Comparison of ENCODE assay signal across 8 mouse cellular contexts in the genomic region with DNA sequence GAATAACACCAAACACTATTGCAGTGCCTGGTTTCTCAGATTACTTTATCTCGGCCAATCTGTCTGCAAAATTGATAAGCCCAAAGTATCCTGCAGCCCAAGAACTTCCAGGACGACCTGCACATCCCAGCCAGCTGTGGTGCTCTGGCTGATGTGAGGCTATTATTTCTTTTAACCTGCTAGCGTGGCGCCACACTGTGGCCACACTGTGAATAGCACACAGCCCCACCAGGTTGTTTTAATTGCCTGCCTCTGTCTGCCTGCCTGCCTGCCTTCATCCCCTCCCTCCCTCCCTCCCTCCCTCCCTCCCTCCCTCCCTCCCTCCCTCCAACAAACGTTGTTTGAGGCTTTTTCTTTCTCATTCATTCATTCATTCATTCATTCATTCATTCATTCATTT. TPM values are rescaled to one million over a fixed set of nuclear protein-coding genes. Genes with fewer than 3 reads are reported as not detected.
A peak's percentile ranks its signal among the peaks of the same experiment; 100 is the strongest.
DNase-seq lines count a peak whose midpoint lies in the region; ATAC-seq lines count a peak whose summit lies in the region.
"Had no signal": no experiment of that assay in that cellular context is flagged by ENCODE, and none has a peak within 500 bp of the region (broad histone marks: within the 10 kb centered on the region; RNA-seq: fewer than 3 reads in every experiment).

No protein-coding gene starts in this region.

- peak; percentile 76 for DNase-seq in liver
- peak; percentile 52 for DNase-seq in MEL-GATA-1-ER (ENCODE audit: extremely low read depth, low read depth)
- peak; percentile 65 for DNase-seq in c-Kit-positive CD71-negative TER-119-negative erythroid progenitor cells, embryonic 14.5 days (ENCODE audit: low read depth)
- peak; percentile 66 to 75 for DNase-seq in heart, postnatal 14 days
- peak; percentile 63 for DNase-seq in lung, postnatal 14 days
- DNase-seq in spleen, postnatal 36 days (ENCODE audit: low spot score in 2 of 2), result peak; percentile 24 to 38

- H3K36me3 ChIP-seq in liver, embryonic 12.5 days, result no peaks in the 10 kb centered on the region

- no peak overlapping the region for H3K9ac ChIP-seq in liver, embryonic 12.5 days

- WGBS in liver, embryonic 12.5 days (ENCODE audit: insufficient replicate concordance), result 6% methylated on average over 4 of the region's 5 CpGs

- H3K27me3 ChIP-seq in liver, embryonic 12.5 days (replicated peaks), result no peaks in the 10 kb centered on the region

- no peak overlapping the region for H3K4me3 ChIP-seq in liver, embryonic 12.5 days

- ATAC-seq in liver, embryonic 12.5 days, result no peak

- H3K27ac ChIP-seq in liver, embryonic 12.5 days, result no peak overlapping the region
- H3K27ac ChIP-seq: macrophage had no signal

- intact Hi-C loops in heart, postnatal 14 days (cut with DNase I), result loop anchor here (5.0 kb wide), 1 partner anchor 211 kb away; no protein-coding TSS in a partner anchor

- H3K4me2 ChIP-seq in liver, embryonic 12.5 days, result no peak overlapping the region

- peaks cover 32% of the 10 kb centered on the region for H3K4me1 ChIP-seq in liver, embryonic 12.5 days

- H3K9me3 ChIP-seq in liver, embryonic 12.5 days (replicated peaks), result no peaks in the 10 kb centered on the region

RNA-seq across cellular contexts. Expression of a gene that starts 10.1 kb away (rescaled TPM):
- 9.2 and 11.7 TPM in 2 replicates for polyA plus RNA-seq in liver, embryonic 12.5 days (2016; fragmentation: Nextera tagmentation; extraction: Ambion mirVana)
- total RNA-seq in heart, postnatal 14 days (2021), result 1 to 10 TPM; 6.3 to 6.6 TPM

RNA-seq across cellular contexts. Expression of a gene that starts 10.2 kb away (rescaled TPM):
- polyA plus RNA-seq in liver, embryonic 12.5 days (2016; fragmentation: Nextera tagmentation; extraction: Ambion mirVana), result 11.5 and 12.3 TPM in 2 replicates
- total RNA-seq in heart, postnatal 14 days (2021), result 1 to 10 TPM; 3.9 to 5.4 TPM

RNA-seq across cellular contexts. Expression of a gene that starts 24.2 kb away (rescaled TPM):
- polyA plus RNA-seq in liver, embryonic 12.5 days (2016; fragmentation: Nextera tagmentation; extraction: Ambion mirVana), result 0.48 TPM in 1 of 2 replicates, not detected in the other
- not detected for total RNA-seq in heart, postnatal 14 days (2021)
- polyA plus RNA-seq: macrophage had no signal

RNA-seq across cellular contexts. Expression of a gene that starts 24.2 kb away (rescaled TPM):
- polyA plus RNA-seq in liver, embryonic 12.5 days (2016; fragmentation: Nextera tagmentation; extraction: Ambion mirVana), result 20.6 and 23.2 TPM in 2 replicates
- 10 to 100 TPM in 1 of 2 experiments, 1 to 10 TPM in 1; 9.3 to 10.6 TPM for total RNA-seq in heart, postnatal 14 days (2021)

RNA-seq across cellular contexts. Expression of a gene that starts 24.4 kb away (rescaled TPM):
- 32.1 and 32.4 TPM in 2 replicates for polyA plus RNA-seq in liver, embryonic 12.5 days (2016; fragmentation: Nextera tagmentation; extraction: Ambion mirVana)
- total RNA-seq in heart, postnatal 14 days (2021), result 10 to 100 TPM; 26.4 to 30.0 TPM
